Mouse (Mus musculus) CH12.LX (cell line): ENCODE data around the gene Rfxank. TPM values are rescaled to one million over a fixed set of nuclear protein-coding genes. Genes with fewer than 3 reads are reported as not detected.

ENCODE experiments used
- DNase-seq: peaks from one replicate; pipeline ENCODE4 v3.0.0-alpha.2; 2013; ENCODE audit errors: extremely low read depth
- H3K27ac ChIP-seq: 2 replicates; pipeline ENCODE4 v1.5.1; 2012; ENCODE audit warnings: low read depth, mild to moderate bottlenecking, control low read depth, moderate library complexity; ENCODE audit not compliant: insufficient read depth
- H3K27me3 ChIP-seq: replicated peaks from 2 replicates; pipeline ENCODE3; 2012; ENCODE audit warnings: inconsistent platforms
- H3K36me3 ChIP-seq, 2 experiments: replicated peaks in 1 of 2; 2 replicates each; pipeline versions ENCODE3 to v1.6.1; 2012; ENCODE audit warnings: inconsistent platforms in 1 of 2, low read length in 1 of 2, mild to moderate bottlenecking in 1 of 2, mixed read lengths in 1 of 2, moderate library complexity in 1 of 2; ENCODE audit not compliant: control insufficient read depth in 1 of 2, insufficient read depth in 1 of 2
- H3K4me1 ChIP-seq, 2 experiments: 2 replicates each; pipeline ENCODE4 v1.6.1; 2012; ENCODE audit warnings: inconsistent platforms in 1 of 2, moderate library complexity in 1 of 2; ENCODE audit not compliant: insufficient read depth in 2 of 2, control insufficient read depth in 1 of 2
- H3K4me2 ChIP-seq: 2 replicates; pipeline ENCODE4 v1.6.1; 2012; ENCODE audit warnings: low read depth, mild to moderate bottlenecking, control low read depth; ENCODE audit not compliant: poor library complexity, insufficient read depth, severe bottlenecking
- H3K4me3 ChIP-seq, 3 experiments: fragments of 150-350 bp in 1 of 3; sonication (generic) in 1 of 3; replicated peaks in 1 of 3; 2 replicates each; pipeline versions ENCODE3 to v1.5.1; 2011 to 2012; ENCODE audit warnings: low read depth in 2 of 3, low read length in 2 of 3, mild to moderate bottlenecking in 2 of 3, moderate library complexity in 2 of 3, control low read depth in 1 of 3, improper control_type of control experiment in 1 of 3, inconsistent platforms in 1 of 3, mixed read lengths in 1 of 3; ENCODE audit not compliant: poor library complexity in 1 of 3
- H3K79me2 ChIP-seq: replicated peaks from 2 replicates; pipeline ENCODE4 v1.6.1; 2012; ENCODE audit warnings: mild to moderate bottlenecking, moderate library complexity; ENCODE audit not compliant: control insufficient read depth, poor library complexity, insufficient read depth, severe bottlenecking; ENCODE audit errors: extremely low read depth
- H3K9ac ChIP-seq: 2 replicates; pipeline ENCODE4 v1.6.1; 2012; ENCODE audit warnings: low read depth, mild to moderate bottlenecking, control low read depth, moderate library complexity; ENCODE audit not compliant: insufficient read depth
- H3K9me3 ChIP-seq: replicated peaks from 2 replicates; pipeline ENCODE3; 2012; ENCODE audit warnings: low read length, inconsistent platforms, mixed read lengths
- BHLHE40 ChIP-seq: IDR thresholded peaks from 2 replicates; pipeline ENCODE4 v1.6.1; 2011; ENCODE audit warnings: mild to moderate bottlenecking, low read depth, low read length, improper control_type of control experiment
- CHD1 ChIP-seq: IDR thresholded peaks from 2 replicates; pipeline ENCODE4 v1.6.1; 2012; ENCODE audit warnings: low read depth, low read length, improper control_type of control experiment, inconsistent platforms
- CHD2 ChIP-seq: IDR thresholded peaks from 2 replicates; pipeline ENCODE4 v1.6.1; 2011; ENCODE audit warnings: low read length, improper control_type of control experiment
- E2F4 ChIP-seq: IDR thresholded peaks from 2 replicates; pipeline ENCODE4 v1.6.1; 2011; ENCODE audit warnings: low read depth, low read length, improper control_type of control experiment; ENCODE audit not compliant: insufficient replicate concordance
- EP300 ChIP-seq: IDR thresholded peaks from 2 replicates; pipeline ENCODE4 v1.6.1; 2011; ENCODE audit warnings: low read length, improper control_type of control experiment
- ETS1 ChIP-seq: conservative IDR thresholded peaks from 2 replicates; pipeline ENCODE4 v1.6.1; 2012; ENCODE audit warnings: low read depth, mild to moderate bottlenecking, inconsistent platforms, low read length, improper control_type of control experiment, moderate library complexity
- GABPA ChIP-seq: IDR thresholded peaks from 2 replicates; pipeline ENCODE4 v1.6.1; 2012; ENCODE audit warnings: low read depth, low read length, improper control_type of control experiment, inconsistent platforms; ENCODE audit not compliant: insufficient replicate concordance
- HCFC1 ChIP-seq: IDR thresholded peaks from 2 replicates; pipeline ENCODE4 v1.6.1; 2012; ENCODE audit warnings: low read depth, mild to moderate bottlenecking, inconsistent platforms, low read length, improper control_type of control experiment
- IRF4 ChIP-seq: IDR thresholded peaks from 2 replicates; pipeline ENCODE4 v1.6.1; 2014; ENCODE audit warnings: low read depth, mild to moderate bottlenecking, inconsistent platforms, low read length, improper control_type of control experiment
- JUND ChIP-seq: conservative IDR thresholded peaks from 2 replicates; pipeline ENCODE4 v1.6.1; 2011; ENCODE audit warnings: low read depth, low read length, improper control_type of control experiment
- KAT2A ChIP-seq: IDR thresholded peaks from 2 replicates; pipeline ENCODE4 v1.6.1; 2012; ENCODE audit warnings: low read length, improper control_type of control experiment, inconsistent platforms; ENCODE audit not compliant: insufficient replicate concordance
- MAFK ChIP-seq: IDR thresholded peaks from 2 replicates; pipeline ENCODE4 v1.6.1; 2011; ENCODE audit warnings: low read length, improper control_type of control experiment; ENCODE audit not compliant: insufficient replicate concordance
- MAX ChIP-seq: IDR thresholded peaks from 2 replicates; pipeline ENCODE4 v1.6.1; 2011; ENCODE audit warnings: low read length, improper control_type of control experiment
- MAZ ChIP-seq: IDR thresholded peaks from 2 replicates; pipeline ENCODE4 v1.6.1; 2012; ENCODE audit warnings: low read depth, mild to moderate bottlenecking, inconsistent platforms, low read length, improper control_type of control experiment, moderate library complexity
- MEF2A ChIP-seq: IDR thresholded peaks from 2 replicates; pipeline ENCODE4 v1.6.1; 2014; ENCODE audit warnings: low read depth, mild to moderate bottlenecking, inconsistent platforms, low read length, improper control_type of control experiment, borderline replicate concordance
- MYC ChIP-seq: IDR thresholded peaks from 2 replicates; pipeline ENCODE4 v1.6.1; 2011; ENCODE audit warnings: low read depth, mild to moderate bottlenecking, improper control_type of control experiment, low read length
- NRF1 ChIP-seq: IDR thresholded peaks from 2 replicates; pipeline ENCODE4 v1.6.1; 2014; ENCODE audit warnings: low read depth, mild to moderate bottlenecking, inconsistent platforms, low read length, improper control_type of control experiment, moderate library complexity
- PAX5 ChIP-seq: IDR thresholded peaks from 2 replicates; pipeline ENCODE4 v1.6.1; 2012; ENCODE audit warnings: low read length, inconsistent platforms, mixed read lengths
- POLR2A ChIP-seq: IDR thresholded peaks from 2 replicates; pipeline ENCODE4 v1.6.1; 2011; ENCODE audit warnings: low read depth, mild to moderate bottlenecking, improper control_type of control experiment, low read length
- POLR2AphosphoS2 ChIP-seq: IDR thresholded peaks from 2 replicates; pipeline ENCODE4 v1.6.1; 2011; ENCODE audit warnings: low read depth, low read length, improper control_type of control experiment
- RCOR1 ChIP-seq: conservative IDR thresholded peaks from 2 replicates; pipeline ENCODE4 v1.6.1; 2012; ENCODE audit warnings: low read depth, mild to moderate bottlenecking, inconsistent platforms, low read length, improper control_type of control experiment
- SIN3A ChIP-seq: IDR thresholded peaks from 2 replicates; pipeline ENCODE4 v1.6.1; 2012; ENCODE audit warnings: low read length, improper control_type of control experiment, inconsistent platforms
- SMC3 ChIP-seq: IDR thresholded peaks from 2 replicates; pipeline ENCODE4 v1.6.1; 2011; ENCODE audit warnings: low read depth, low read length, improper control_type of control experiment
- TBP ChIP-seq: conservative IDR thresholded peaks from 2 replicates; pipeline ENCODE4 v1.6.1; 2011; ENCODE audit warnings: low read depth, low read length, improper control_type of control experiment
- UBTF ChIP-seq: IDR thresholded peaks from 2 replicates; pipeline ENCODE4 v1.6.1; 2012; ENCODE audit warnings: low read depth, mild to moderate bottlenecking, inconsistent platforms, low read length, improper control_type of control experiment, moderate library complexity
- USF1 ChIP-seq: IDR thresholded peaks from 2 replicates; pipeline ENCODE4 v1.6.1; 2014; ENCODE audit warnings: low read depth, mild to moderate bottlenecking, inconsistent platforms, low read length, improper control_type of control experiment
- ZC3H11A ChIP-seq: IDR thresholded peaks from 2 replicates; pipeline ENCODE4 v1.6.1; 2012; ENCODE audit warnings: low read depth, mild to moderate bottlenecking, inconsistent platforms, low read length, improper control_type of control experiment
- ZKSCAN1 ChIP-seq: IDR thresholded peaks from 2 replicates; pipeline ENCODE4 v1.6.1; 2012; ENCODE audit warnings: low read depth, inconsistent platforms, low read length, improper control_type of control experiment, borderline replicate concordance
- ZMIZ1 ChIP-seq: IDR thresholded peaks from 2 replicates; pipeline ENCODE4 v1.6.1; 2012; ENCODE audit warnings: low read depth, mild to moderate bottlenecking, inconsistent platforms, low read length, improper control_type of control experiment
- ZNF384 ChIP-seq: IDR thresholded peaks from 2 replicates; pipeline ENCODE4 v1.6.1; 2012; ENCODE audit warnings: low read depth, low read length, improper control_type of control experiment, inconsistent platforms
- dilution Hi-C: fragments of 300-500 bp; cut with MboI; formaldehyde crosslinking; loops from 2 replicates; pipeline ENCODE4 v1.14.3; 2020; ENCODE audit warnings: low sequenced_read_pairs; ENCODE audit not compliant: extremely low pct_unique_long_range_greater_than_20kb, extremely low pct_ligation_motif_present
- in situ Hi-C: fragments of 300-500 bp; cut with MboI; formaldehyde crosslinking; loops from 3 replicates; pipeline ENCODE4 v1.14.3; 2019; ENCODE audit warnings: low sequenced_read_pairs, low pct_ligation_motif_present, low pct_unique_long_range_greater_than_20kb, mixed read lengths
- polyA plus RNA-seq: library from polyadenylated mRNA; unstranded; fragments of >175 nt; gene quantifications from 2 replicates; pipeline ENCODE4 v1.2.1, GENCODE M21; 2012; ENCODE audit warnings: low read depth; ENCODE audit not compliant: insufficient read length
- total RNA-seq, 2 experiments: library from RNA; depleted of rRNA; stranded (reverse); fragments of 300-350 nt in 1 of 2; fragments of >200 nt in 1 of 2; gene quantifications; 2 replicates each; pipeline ENCODE4 v1.2.3; 2012 to 2014

The Rfxank gene
- total and polyA plus RNA-seq, 3 experiments: 12.3 to 17.2 (median 13.4) TPM

GRCm38 (mm10) chr8:70170748-70171147 is 31.8 kb upstream of the Rfxank start:
- peaks cover 24 to 40% of the 10 kb centered on the region in 2 experiments for H3K36me3 ChIP-seq
- in situ Hi-C loops: loop anchor here (5.0 kb wide), 1 partner anchor 42 kb away; the partner anchor contains the start of gene Slc25a42
- no peaks in the 10 kb centered on the region for H3K27me3 ChIP-seq
- peaks cover 24 to 82% of the 10 kb centered on the region in 2 experiments for H3K4me1 ChIP-seq
- no peak for DNase-seq
- H3K4me2 ChIP-seq: peak overlapping the region; percentile 23; the same call in 1 of the 2 replicates
- TF ChIP-seq SIN3A: no peak
- TF ChIP-seq ZKSCAN1: no peak
- TF ChIP-seq CHD1: no peak
- TF ChIP-seq POLR2AphosphoS2: peak; percentile 84; the same call in 1 of the 2 replicates
- no peak for TF ChIP-seq ETS1
- TF ChIP-seq SMC3: no peak
- no peak for TF ChIP-seq MAZ
- TF ChIP-seq, all 38 proteins: peak for 1
- Histone ChIP-seq H3K4me3 (no peak overlapping the region), H3K79me2 (peaks cover 13% of the 10 kb centered on the region), H3K9ac (no peak overlapping the region), H3K9me3 (no peaks in the 10 kb centered on the region), H3K27ac (no peak overlapping the region; the same call in 1 of the 2 replicates)
- dilution Hi-C loops: no loop called here

- Histone ChIP-seq H3K4me1 (peaks cover 30 to 86% of the 10 kb centered on the region in 2 experiments), H3K9ac (no peak overlapping the region), H3K4me2 (no peak overlapping the region), H3K79me2 (peaks cover 13% of the 10 kb centered on the region), H3K4me3 (no peak overlapping the region), H3K36me3 (peaks cover 30 to 43% of the 10 kb centered on the region in 2 experiments), H3K27me3 (no peaks in the 10 kb centered on the region), H3K27ac (peak overlapping the region; percentile 6; the same call in 1 of the 2 replicates), H3K9me3 (no peaks in the 10 kb centered on the region)
- in situ Hi-C loops: loop anchor here (5.0 kb wide), 1 partner anchor 42 kb away; the partner anchor contains the start of gene Slc25a42
- DNase-seq: no peak
- TF ChIP-seq MAFK (no peak), ZMIZ1 (0 out of 2 replicates have a peak, but pooled peaks have one; percentile 16), PAX5 (no peak), ZNF384 (no peak), MEF2A (no peak), USF1 (no peak), ZC3H11A (no peak), RCOR1 (no peak), POLR2AphosphoS2 (peak; percentile 32), CHD2 (0 out of 2 replicates have a peak, but pooled peaks have one; percentile 14), IRF4 (no peak), KAT2A (no peak), MYC (no peak), UBTF (no peak), HCFC1 (no peak), TBP (no peak), CHD1 (no peak), JUND (no peak), POLR2A (no peak; the same call in 1 of the 2 replicates), E2F4 (no peak), MAX (no peak), BHLHE40 (no peak), GABPA (no peak), NRF1 (no peak), SMC3 (no peak), EP300 (no peak)
- dilution Hi-C loops: no loop called here
Measured at GRCm38 (mm10) chr8:70170116-70170515, 31.2 kb upstream of the Rfxank start.
